Mouse (Mus musculus) NIH3T3 (cell line): Measurements from ENCODE around the gene Olfr1126.
"Not testable (repeated sequence)": the region's sequence is repeated elsewhere in the genome, so short reads cannot be mapped to it uniquely, and the experiment has no call there.

ENCODE experiments used
- DNase-seq: peaks from one replicate; pipeline ENCODE4 v3.0.0-alpha.2; 2012; ENCODE audit warnings: low read depth

Gene Olfr1126

GRCm38 (mm10) chr2:87453662-87454061 lies at the start of gene Olfr1126:
Olfr1126 (plus strand) TSS chr2:87453962.
- no peak for DNase-seq

DNA sequence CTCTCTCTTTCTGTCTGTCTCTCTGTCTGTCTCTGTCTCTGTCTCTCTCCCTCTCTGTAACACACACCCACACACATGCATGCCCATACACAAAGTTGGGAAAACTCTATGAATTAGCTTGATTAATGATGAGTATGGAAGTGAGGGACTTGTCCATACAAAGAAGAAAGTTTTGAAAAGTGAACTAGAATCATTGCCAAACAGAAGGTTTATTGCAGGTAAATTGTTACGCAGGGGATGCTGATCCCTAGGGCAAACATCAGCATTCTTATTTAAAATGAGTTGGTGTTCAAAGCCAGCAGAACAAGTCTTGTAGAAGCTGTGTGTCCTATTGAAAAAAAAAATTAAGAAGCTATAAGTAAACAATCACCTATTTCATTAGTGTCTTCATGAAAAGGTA lies 37.4 kb upstream of the Olfr1126 start, which contains the start of gene Olfr1123:
TSS of gene Olfr1123 (plus strand) at position 301 of the 400 bp plus-strand sequence.
- no peak for DNase-seq

- no peak for DNase-seq
Measured at GRCm38 (mm10) chr2:87429975-87430374, 23.8 kb upstream of the Olfr1126 start, which contains the start of gene Olfr1124. Olfr1124 (plus strand) TSS chr2:87430275.

- no peak for DNase-seq
Measured at GRCm38 (mm10) chr2:87437731-87438130, 16.0 kb upstream of the Olfr1126 start.

- no peak for DNase-seq
Measured at GRCm38 (mm10) chr2:87461769-87462168, 8.0 kb downstream of the Olfr1126 start.

DNA sequence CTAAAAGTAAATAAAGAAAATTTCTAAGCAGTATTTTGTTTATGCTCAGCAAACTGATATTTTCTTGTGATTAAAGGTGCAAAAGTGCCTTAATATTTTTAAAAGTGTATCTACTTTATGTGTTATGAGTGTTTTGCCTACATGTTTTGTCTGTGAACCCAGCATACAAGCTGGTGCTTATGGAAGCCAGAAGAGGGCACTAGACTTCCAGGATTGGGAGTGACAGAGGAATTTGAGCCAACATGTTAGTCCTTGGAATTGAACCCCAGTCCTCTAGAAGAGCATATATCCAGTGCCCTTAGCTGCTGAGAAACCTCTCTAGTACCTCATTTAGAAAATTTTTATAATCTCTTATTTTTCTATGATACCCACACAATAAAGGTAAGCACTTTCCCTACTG lies 26.4 kb downstream of the Olfr1126 start:
- no peak for DNase-seq

DNA sequence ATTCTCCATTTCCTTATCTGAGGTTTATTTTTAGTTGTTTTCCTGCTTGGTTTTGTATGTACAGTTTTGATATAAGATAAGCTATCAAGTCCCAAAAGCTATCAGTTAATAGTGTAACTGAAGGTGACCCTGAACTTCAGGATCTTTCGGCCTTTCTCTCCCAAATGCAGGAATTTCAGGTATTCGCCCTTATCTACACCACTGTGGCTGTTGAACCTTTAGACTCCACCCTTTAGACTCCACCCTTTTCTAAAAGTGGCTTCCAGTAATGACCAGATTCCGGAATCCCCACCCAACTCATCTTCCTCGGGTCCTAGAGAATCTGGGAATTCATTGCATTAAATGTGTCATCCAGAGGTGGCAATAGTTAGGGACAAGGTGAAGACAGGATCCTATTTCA lies 27.4 kb downstream of the Olfr1126 start:
- DNase-seq = no peak

- no peak for DNase-seq
Measured at GRCm38 (mm10) chr2:87482276-87482675, 28.5 kb downstream of the Olfr1126 start.

- DNase-seq = not testable (repeated sequence)
Measured at GRCm38 (mm10) chr2:87496993-87497392, 43.2 kb downstream of the Olfr1126 start, which contains the start of gene Pramel7. Pramel7 (minus strand) TSS chr2:87497093.

- DNase-seq = no peak
Measured at GRCm38 (mm10) chr2:87506265-87506664, 52.5 kb downstream of the Olfr1126 start, which contains the start of gene Pramel6. Pramel6 (plus strand) TSS chr2:87506565.
